Mouse (Mus musculus): ENCODE data around the gene Rtkn. TPM values are rescaled to one million over a fixed set of nuclear protein-coding genes. Genes with fewer than 3 reads are reported as not detected.
A peak's percentile ranks its signal among the peaks of the same experiment; 100 is the strongest.

Rtkn gene
- total and polyA plus RNA-seq, 2 experiments: 4.7 to 17.4 TPM

DNA sequence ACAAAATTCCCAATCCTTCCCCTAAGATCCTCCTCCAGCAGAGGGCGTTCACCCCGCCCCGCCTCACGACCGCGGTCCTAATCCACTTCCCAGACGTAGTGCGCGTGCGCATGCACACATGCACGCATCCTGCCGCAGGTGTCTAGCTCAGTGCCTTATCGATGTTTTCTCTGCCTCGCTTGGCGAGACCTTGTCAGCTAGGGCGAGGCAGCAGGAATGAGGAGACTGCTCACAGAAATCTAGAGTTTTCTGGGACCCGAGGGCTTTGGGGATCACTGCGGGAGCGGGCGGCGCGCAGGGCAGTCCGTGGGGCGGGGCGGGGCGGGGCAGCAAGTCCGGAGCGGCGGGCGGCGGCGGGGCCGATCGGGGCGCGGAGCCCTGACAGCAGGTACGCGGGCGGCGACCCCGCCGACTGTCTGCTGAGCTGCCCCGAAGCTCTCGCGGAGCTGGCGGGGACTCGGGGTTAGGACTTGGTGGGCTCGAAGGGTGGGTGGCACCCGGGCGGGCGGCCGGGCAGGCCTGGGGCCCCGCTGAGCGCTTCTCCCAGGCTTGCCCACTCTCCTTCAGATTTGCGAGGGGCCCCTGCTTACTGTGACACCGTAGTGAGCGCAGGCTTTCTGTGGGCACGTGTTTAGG, 30.5 kb downstream of the Rtkn start, which contains the start of gene Dctn1:
Gene Dctn1 (plus strand): TSS at position 314 of the 636 bp plus-strand sequence.
- peak; percentile 76 for TF ChIP-seq CTCF (IDR thresholded peaks at IDR 0.05; ENCODE audit: low read depth, low read length)
- peak; percentile 62; the same call in 1 of the 2 replicates for TF ChIP-seq POLR2A (IDR thresholded peaks at IDR 0.05; ENCODE audit: extremely low read depth, insufficient read depth, low read length)

DNA sequence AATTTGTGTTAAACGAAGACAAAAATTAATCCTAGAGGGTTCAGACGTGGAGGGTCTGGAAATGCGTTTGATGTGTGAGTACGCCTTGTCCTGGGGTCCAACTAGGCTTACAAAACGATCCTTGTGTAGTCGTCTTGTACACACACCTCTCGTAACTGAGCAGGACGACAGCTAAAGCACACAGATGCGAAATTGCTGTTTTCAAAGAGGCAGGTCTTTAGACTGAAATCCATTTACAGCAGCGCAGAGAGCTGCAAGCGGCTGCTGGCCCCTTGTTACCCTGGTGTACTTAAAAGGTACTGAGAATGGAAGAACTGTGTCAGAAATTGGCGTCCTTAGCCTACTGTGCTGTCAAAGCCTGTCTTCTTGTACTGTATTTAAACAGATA, 31.0 kb downstream of the Rtkn start:
- Histone ChIP-seq H3K27ac (replicated peaks; ENCODE audit: insufficient read depth, low read depth, low read length) (peak overlapping the region; percentile 58), H3K4me3 (ENCODE audit: insufficient read depth, low read depth, low read length) (peak overlapping the region; percentile 84), H3K36me3 (ENCODE audit: control insufficient read depth, insufficient read depth, low read length) (no peaks in the 10 kb centered on the region), H3K9ac (ENCODE audit: low read depth, low read length) (peak overlapping the region; percentile 89), H3K4me1 (ENCODE audit: control insufficient read depth, insufficient read depth, low read length) (peaks cover 5% of the 10 kb centered on the region; the same call in 1 of the 2 replicates), H3K27me3 (ENCODE audit: control insufficient read depth, insufficient read depth, low read length) (no peaks in the 10 kb centered on the region), H3K79me2 (ENCODE audit: control insufficient read depth, insufficient read depth, low read length) (peaks cover 23% of the 10 kb centered on the region)
- TF ChIP-seq POLR2A (IDR thresholded peaks at IDR 0.05; ENCODE audit: extremely low read depth, insufficient read depth, low read length) (no peak), CTCF (IDR thresholded peaks at IDR 0.05; ENCODE audit: low read depth, low read length) (no peak)
- peak; percentile 35 for DNase-seq (ENCODE audit: extremely low read depth, low read depth, low spot score)
- WGBS: under 1% methylated on average over 12 of the region's 12 CpGs

More for the DNA sequence above, 30.5 kb downstream of the Rtkn start, which contains the start of gene Dctn1:
- Histone ChIP-seq H3K27ac (replicated peaks; ENCODE audit: insufficient read depth, low read depth, low read length) (peak within 1 kb of the TSS; percentile 86), H3K36me3 (ENCODE audit: control insufficient read depth, insufficient read depth, low read length) (no peaks in the 10 kb centered on the region), H3K4me3 (ENCODE audit: insufficient read depth, low read depth, low read length) (peak within 1 kb of the TSS; percentile 84), H3K79me2 (ENCODE audit: control insufficient read depth, insufficient read depth, low read length) (peaks cover 18% of the 10 kb centered on the region), H3K27me3 (ENCODE audit: control insufficient read depth, insufficient read depth, low read length) (no peaks in the 10 kb centered on the region), H3K4me1 (ENCODE audit: control insufficient read depth, insufficient read depth, low read length) (peaks cover 5% of the 10 kb centered on the region; the same call in 1 of the 2 replicates), H3K9ac (ENCODE audit: low read depth, low read length) (peak within 1 kb of the TSS; percentile 89)
- WGBS: under 1% methylated on average over 58 of the region's 58 CpGs
- DNase-seq (ENCODE audit: extremely low read depth, low read depth, low spot score): peak; percentile 84

DNA sequence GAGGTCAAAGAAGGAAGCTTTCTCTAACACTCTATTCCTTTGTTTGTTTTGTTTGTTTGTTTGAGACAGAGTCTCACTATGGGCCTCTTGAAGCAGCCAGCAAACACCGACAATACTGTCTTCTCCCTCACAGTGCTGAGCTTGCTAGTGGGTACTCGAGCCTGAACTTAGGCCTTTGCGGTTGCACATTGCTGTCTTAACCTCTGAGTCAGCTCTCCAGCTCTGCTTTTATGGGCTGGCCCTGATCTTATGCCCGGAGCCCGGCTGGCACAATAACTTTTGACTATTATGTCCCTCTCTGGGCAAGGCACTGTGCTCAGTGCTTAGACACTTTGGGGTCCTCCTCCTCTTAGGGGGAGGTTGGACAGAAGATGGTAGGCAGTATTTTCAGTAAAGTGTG, 34.6 kb downstream of the Rtkn start:
- no peak overlapping the region for H3K9ac ChIP-seq (ENCODE audit: low read depth, low read length)
- H3K4me3 ChIP-seq (ENCODE audit: insufficient read depth, low read depth, low read length): no peak overlapping the region
- no peak for TF ChIP-seq POLR2A (IDR thresholded peaks at IDR 0.05; ENCODE audit: extremely low read depth, insufficient read depth, low read length)
- no peak for TF ChIP-seq CTCF (IDR thresholded peaks at IDR 0.05; ENCODE audit: low read depth, low read length)
- peaks cover 32% of the 10 kb centered on the region for H3K79me2 ChIP-seq (ENCODE audit: control insufficient read depth, insufficient read depth, low read length)
- DNase-seq (ENCODE audit: extremely low read depth, low read depth, low spot score): peak; percentile 20
- no peaks in the 10 kb centered on the region for H3K27me3 ChIP-seq (ENCODE audit: control insufficient read depth, insufficient read depth, low read length)
- no peaks in the 10 kb centered on the region for H3K4me1 ChIP-seq (ENCODE audit: control insufficient read depth, insufficient read depth, low read length)
- H3K27ac ChIP-seq (replicated peaks; ENCODE audit: insufficient read depth, low read depth, low read length): no peak overlapping the region
- 45% methylated on average over 5 of the region's 5 CpGs for WGBS
- no peaks in the 10 kb centered on the region for H3K36me3 ChIP-seq (ENCODE audit: control insufficient read depth, insufficient read depth, low read length)

DNA sequence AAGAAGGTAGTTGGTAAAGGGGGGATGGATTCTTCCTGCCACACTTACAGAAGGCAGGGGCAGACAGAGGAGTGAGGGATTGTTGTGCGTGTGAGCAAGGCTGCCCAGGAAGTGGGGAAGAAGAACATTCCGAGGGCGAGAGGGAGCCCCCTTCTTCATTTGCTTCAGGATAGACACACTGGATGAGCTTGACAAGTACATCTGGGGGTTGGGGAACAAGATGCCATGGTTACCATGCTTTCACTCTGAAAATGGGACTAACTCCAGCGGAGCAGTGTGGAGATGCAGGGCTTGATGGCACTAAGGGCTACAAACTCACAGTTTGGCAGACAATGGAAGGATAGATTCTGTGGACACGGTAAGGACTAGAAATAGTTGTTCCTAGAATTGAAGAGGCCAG, 35.8 kb downstream of the Rtkn start:
- TF ChIP-seq POLR2A (IDR thresholded peaks at IDR 0.05; ENCODE audit: extremely low read depth, insufficient read depth, low read length) (no peak), CTCF (IDR thresholded peaks at IDR 0.05; ENCODE audit: low read depth, low read length) (no peak)
- H3K4me3 ChIP-seq (ENCODE audit: insufficient read depth, low read depth, low read length): no peak overlapping the region
- no peaks in the 10 kb centered on the region for H3K36me3 ChIP-seq (ENCODE audit: control insufficient read depth, insufficient read depth, low read length)
- no peak for DNase-seq (ENCODE audit: extremely low read depth, low read depth, low spot score)
- H3K27ac ChIP-seq (replicated peaks; ENCODE audit: insufficient read depth, low read depth, low read length): no peak overlapping the region
- no peaks in the 10 kb centered on the region for H3K27me3 ChIP-seq (ENCODE audit: control insufficient read depth, insufficient read depth, low read length)
- 84% methylated on average over 5 of the region's 5 CpGs for WGBS
- no peak overlapping the region for H3K9ac ChIP-seq (ENCODE audit: low read depth, low read length)
- peaks cover 30% of the 10 kb centered on the region for H3K79me2 ChIP-seq (ENCODE audit: control insufficient read depth, insufficient read depth, low read length)
- no peaks in the 10 kb centered on the region for H3K4me1 ChIP-seq (ENCODE audit: control insufficient read depth, insufficient read depth, low read length)

- TF ChIP-seq CTCF (IDR thresholded peaks at IDR 0.05; ENCODE audit: low read depth, low read length) (no peak), POLR2A (IDR thresholded peaks at IDR 0.05; ENCODE audit: extremely low read depth, insufficient read depth, low read length) (no peak)
- Histone ChIP-seq H3K79me2 (ENCODE audit: control insufficient read depth, insufficient read depth, low read length) (peaks cover 30% of the 10 kb centered on the region), H3K4me3 (ENCODE audit: insufficient read depth, low read depth, low read length) (no peak overlapping the region), H3K36me3 (ENCODE audit: control insufficient read depth, insufficient read depth, low read length) (no peaks in the 10 kb centered on the region), H3K27me3 (ENCODE audit: control insufficient read depth, insufficient read depth, low read length) (no peaks in the 10 kb centered on the region), H3K9ac (ENCODE audit: low read depth, low read length) (no peak overlapping the region), H3K27ac (replicated peaks; ENCODE audit: insufficient read depth, low read depth, low read length) (no peak overlapping the region), H3K4me1 (ENCODE audit: control insufficient read depth, insufficient read depth, low read length) (no peaks in the 10 kb centered on the region)
- WGBS: 71% methylated on average over 9 of the region's 9 CpGs
- DNase-seq (ENCODE audit: extremely low read depth, low read depth, low spot score): no peak
Measured at GRCm38 (mm10) chr6:83172240-83172920, 37.1 kb downstream of the Rtkn start.

DNA sequence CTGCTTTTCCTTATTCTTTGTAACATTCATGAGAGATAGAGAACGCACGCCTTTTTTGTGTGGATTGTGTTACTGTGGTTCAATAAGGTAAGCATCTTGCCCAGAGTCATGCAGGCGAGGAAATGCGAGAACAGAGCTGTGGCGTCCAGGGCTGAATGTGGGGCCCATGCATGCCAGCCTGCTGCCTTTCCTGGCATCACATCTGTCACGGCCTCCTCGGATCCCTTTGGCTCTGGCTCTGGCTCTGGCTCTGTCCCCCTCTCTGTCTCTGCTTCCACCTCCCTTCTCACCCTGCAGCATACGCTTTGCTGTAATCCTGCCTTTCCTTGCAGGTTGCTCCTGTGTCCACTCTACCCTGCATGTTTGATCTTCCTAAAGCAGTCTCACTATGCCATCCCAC, 40.7 kb downstream of the Rtkn start:
- Histone ChIP-seq H3K79me2 (ENCODE audit: control insufficient read depth, insufficient read depth, low read length) (peaks cover 20% of the 10 kb centered on the region), H3K36me3 (ENCODE audit: control insufficient read depth, insufficient read depth, low read length) (no peaks in the 10 kb centered on the region), H3K27ac (replicated peaks; ENCODE audit: insufficient read depth, low read depth, low read length) (no peak overlapping the region), H3K4me3 (ENCODE audit: insufficient read depth, low read depth, low read length) (no peak overlapping the region), H3K27me3 (ENCODE audit: control insufficient read depth, insufficient read depth, low read length) (no peaks in the 10 kb centered on the region), H3K9ac (ENCODE audit: low read depth, low read length) (no peak overlapping the region), H3K4me1 (ENCODE audit: control insufficient read depth, insufficient read depth, low read length) (no peaks in the 10 kb centered on the region)
- TF ChIP-seq CTCF (IDR thresholded peaks at IDR 0.05; ENCODE audit: low read depth, low read length): no peak
- TF ChIP-seq POLR2A (IDR thresholded peaks at IDR 0.05; ENCODE audit: extremely low read depth, insufficient read depth, low read length): no peak
- WGBS: 92% methylated on average over 8 of the region's 8 CpGs
- no peak for DNase-seq (ENCODE audit: extremely low read depth, low read depth, low spot score)

Measured in liver, adult 2 months (tissue).